Comparison of ENCODE assay signal across 31 mouse cellular contexts in genomic region chr16:90872936-90873335, GRCm38 (mm10). TPM values are rescaled to one million over a fixed set of nuclear protein-coding genes. Genes with fewer than 3 reads are reported as not detected.
"Had no signal": no experiment of that assay in that cellular context is flagged by ENCODE, and none has a peak within 500 bp of the region (broad histone marks: within the 10 kb centered on the region; RNA-seq: fewer than 3 reads in every experiment).

No protein-coding gene starts in this region.

- H3K36me3 ChIP-seq: heart, embryonic 12.5 days; heart, embryonic 13.5 days; heart, embryonic 15.5 days; hindbrain, embryonic 10.5 days; hindbrain, embryonic 12.5 days; hindbrain, embryonic 13.5 days; hindbrain, embryonic 15.5 days; intestine, embryonic 15.5 days; kidney, embryonic 15.5 days had no signal

- H3K4me3 ChIP-seq: heart, embryonic 12.5 days; heart, embryonic 13.5 days; heart, embryonic 15.5 days; hindbrain, embryonic 10.5 days; hindbrain, embryonic 12.5 days; hindbrain, embryonic 13.5 days; hindbrain, embryonic 15.5 days; intestine, embryonic 15.5 days; kidney, embryonic 15.5 days; layer of hippocampus, adult 2 months; left cerebral cortex, adult 2 months had no signal

- H3K4me1 ChIP-seq: intestine, embryonic 15.5 days had no signal

- DNase-seq: heart, postnatal 10 days; heart, postnatal 14 days; heart, postnatal 36 days; heart, postnatal 4 days; kidney, adult 11 months; kidney, adult 18-20 months; kidney, adult 2 months; kidney, adult 8-10 months; kidney, adult 9 months; kidney, postnatal 10 days; kidney, postnatal 14 days; kidney, postnatal 25 days; kidney, postnatal 36 days; kidney, postnatal 4 days; layer of hippocampus, adult 9-11 months; layer of hippocampus, postnatal 36 days had no signal

- H3K27ac ChIP-seq: heart, embryonic 13.5 days; heart, embryonic 15.5 days; hindbrain, embryonic 12.5 days; hindbrain, embryonic 13.5 days; hindbrain, embryonic 14.5 days; hindbrain, embryonic 15.5 days; hindbrain, postnatal 0 days; intestine, embryonic 15.5 days; kidney, embryonic 15.5 days; kidney, postnatal 0 days; layer of hippocampus, adult 2 months; left cerebral cortex, adult 2 months had no signal

- H3K9me3 ChIP-seq: heart, embryonic 12.5 days; heart, embryonic 13.5 days; heart, embryonic 15.5 days; hindbrain, embryonic 10.5 days; hindbrain, embryonic 12.5 days; hindbrain, embryonic 13.5 days; hindbrain, embryonic 15.5 days; intestine, embryonic 15.5 days; kidney, embryonic 15.5 days had no signal

- H3K27me3 ChIP-seq: heart, embryonic 12.5 days; heart, embryonic 13.5 days; heart, embryonic 15.5 days; hindbrain, embryonic 12.5 days; hindbrain, embryonic 13.5 days; hindbrain, embryonic 15.5 days; intestine, embryonic 15.5 days had no signal

RNA-seq across cellular contexts. Expression of gene Eva1c, which starts 46.4 kb away (rescaled TPM):
- polyA plus RNA-seq: inflammation-experienced regulatory T-cells, adult 6 months had no signal
